Mouse (Mus musculus) brown adipose tissue, adult 24 weeks (tissue): Measurements from ENCODE around the gene Usp35. TPM values are rescaled to one million over a fixed set of nuclear protein-coding genes. Genes with fewer than 3 reads are reported as not detected.

ENCODE experiments used
- H3K27ac ChIP-seq: fragments of 200-500 bp; replicated peaks from 2 replicates; pipeline ENCODE4 v1.5.1; 2012; ENCODE audit warnings: low read depth, mild to moderate bottlenecking, low read length
- H3K4me1 ChIP-seq: fragments of 200-500 bp; 2 replicates; pipeline ENCODE4 v1.6.1; 2012; ENCODE audit warnings: low read length, mixed read lengths; ENCODE audit not compliant: control insufficient read depth, insufficient read depth, insufficient read length
- H3K4me3 ChIP-seq: fragments of 200-500 bp; 2 replicates; pipeline ENCODE4 v1.5.1; 2012; ENCODE audit warnings: low read depth, mild to moderate bottlenecking, low read length, moderate library complexity; ENCODE audit not compliant: insufficient read depth
- polyA plus RNA-seq: library from polyadenylated mRNA; stranded (reverse); fragments of >200 nt; gene quantifications from 2 replicates; pipeline ENCODE4 v1.2.4, GENCODE M21; 2012; ENCODE audit not compliant: missing spikeins, insufficient read depth, insufficient read length

The Usp35 gene
- polyA plus RNA-seq = 2.3 TPM in 1 of 2 replicates, not detected in the other

DNA sequence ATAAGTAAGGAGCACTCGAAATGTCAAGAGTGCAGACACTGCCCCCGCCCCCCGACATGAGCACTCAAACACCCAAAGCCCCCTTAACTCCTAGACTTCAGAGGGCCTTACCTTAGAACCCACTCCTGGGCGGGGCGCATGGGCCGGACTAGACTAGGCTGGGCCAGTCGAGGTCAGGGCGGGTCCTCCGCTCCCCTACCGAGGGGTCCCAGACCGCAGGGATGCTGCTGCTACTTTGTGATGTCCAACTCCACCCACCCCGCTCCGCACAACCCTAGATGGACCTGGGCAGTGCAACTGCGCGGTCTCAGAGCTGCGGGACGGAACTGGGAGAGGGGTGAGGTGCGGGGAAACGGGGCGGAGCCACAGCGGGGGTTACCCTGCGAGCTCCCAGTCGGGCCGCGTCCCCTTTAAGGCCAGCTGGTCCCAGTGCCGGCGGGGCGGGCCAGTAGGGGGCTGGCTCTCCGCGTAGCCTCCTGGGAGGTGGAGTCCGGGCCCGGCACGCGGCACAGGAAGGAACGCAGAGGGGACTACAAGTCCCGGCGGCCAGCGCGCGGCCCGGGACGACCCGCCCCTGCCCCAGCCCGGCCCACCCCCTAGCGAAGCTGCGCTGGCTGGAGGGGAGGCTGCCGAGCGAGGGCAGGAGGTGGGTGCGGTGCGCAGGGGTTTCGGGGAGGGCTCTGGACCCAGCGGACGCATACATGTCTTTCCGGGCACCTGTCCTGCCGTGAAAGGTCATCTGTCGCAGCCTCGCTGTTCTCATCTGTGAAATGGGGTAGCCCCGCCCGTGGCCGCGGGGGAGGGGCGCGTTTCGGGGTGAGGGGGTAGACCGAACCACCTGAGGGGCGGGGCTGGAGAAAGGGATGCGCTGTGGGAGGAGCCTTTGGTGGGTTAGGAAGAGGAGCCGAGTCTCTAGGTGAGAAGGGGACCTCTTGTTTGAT lies at the start of gene Usp35, which contains the start of gene Kctd21:
Gene Usp35 (minus strand): TSS at position 295 of the 941 bp plus-strand sequence.
Gene Kctd21 (plus strand): TSS at position 602 of the 941 bp plus-strand sequence.
- H3K27ac ChIP-seq = peak within 1 kb of the TSS; percentile 71
- 0 out of 2 replicates have a peak, but pooled peaks cover 8% of the 10 kb centered on the region for H3K4me1 ChIP-seq
- peak within 1 kb of the TSS; percentile 95 for H3K4me3 ChIP-seq

DNA sequence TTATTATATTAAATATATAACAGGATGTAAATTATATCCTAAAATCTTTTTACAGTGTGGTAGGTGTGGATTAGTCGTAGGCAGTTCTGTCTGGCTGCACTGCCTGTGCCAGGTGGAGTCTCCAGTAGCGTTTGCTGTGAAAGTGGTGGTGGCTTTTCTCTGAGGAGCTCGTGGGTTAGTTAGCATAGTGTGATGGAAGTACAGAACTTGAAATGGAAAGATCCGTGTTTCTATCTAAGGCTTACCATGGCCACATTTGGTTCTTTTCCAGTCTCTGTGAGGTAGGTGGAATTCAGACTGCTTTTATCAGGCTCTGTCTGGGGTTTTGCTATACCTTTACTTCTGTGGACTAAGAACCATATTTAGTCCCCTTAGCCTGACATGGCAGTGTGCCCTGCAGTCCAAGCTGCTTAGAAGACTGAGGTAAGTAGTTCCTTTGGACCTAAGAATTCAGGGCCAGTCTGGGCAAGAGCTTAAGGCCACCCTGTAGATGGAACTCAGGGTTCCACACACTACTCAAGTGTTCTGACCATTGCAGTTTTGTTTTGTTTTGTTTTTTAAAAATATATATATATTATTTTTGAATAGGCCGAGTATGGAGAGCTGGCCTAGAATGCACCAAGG lies 48.8 kb upstream of the Usp35 start:
- Histone ChIP-seq H3K4me1 (no peaks in the 10 kb centered on the region), H3K4me3 (no peak overlapping the region), H3K27ac (no peak overlapping the region)

DNA sequence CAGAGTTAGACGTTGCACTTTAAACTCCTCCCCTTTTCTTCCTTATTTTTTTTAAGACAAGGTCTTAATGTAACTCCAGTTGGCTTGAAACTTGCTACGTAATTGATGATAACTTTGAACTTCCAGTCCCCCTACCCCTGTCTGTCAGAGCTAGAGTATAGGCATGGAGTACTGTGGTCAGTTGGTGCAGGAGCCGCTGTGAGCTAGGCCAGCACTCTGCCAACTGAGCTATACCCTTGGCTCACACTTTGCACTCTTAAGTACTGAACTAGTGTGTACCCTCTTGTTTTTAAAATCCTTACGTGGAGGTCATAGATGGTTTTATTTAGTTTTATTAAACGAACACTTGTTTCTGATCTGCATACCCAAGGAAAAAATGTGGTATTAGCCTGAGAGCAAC lies 47.5 kb upstream of the Usp35 start:
- H3K27ac ChIP-seq = no peak overlapping the region
- no peak overlapping the region for H3K4me3 ChIP-seq
- no peaks in the 10 kb centered on the region for H3K4me1 ChIP-seq

DNA sequence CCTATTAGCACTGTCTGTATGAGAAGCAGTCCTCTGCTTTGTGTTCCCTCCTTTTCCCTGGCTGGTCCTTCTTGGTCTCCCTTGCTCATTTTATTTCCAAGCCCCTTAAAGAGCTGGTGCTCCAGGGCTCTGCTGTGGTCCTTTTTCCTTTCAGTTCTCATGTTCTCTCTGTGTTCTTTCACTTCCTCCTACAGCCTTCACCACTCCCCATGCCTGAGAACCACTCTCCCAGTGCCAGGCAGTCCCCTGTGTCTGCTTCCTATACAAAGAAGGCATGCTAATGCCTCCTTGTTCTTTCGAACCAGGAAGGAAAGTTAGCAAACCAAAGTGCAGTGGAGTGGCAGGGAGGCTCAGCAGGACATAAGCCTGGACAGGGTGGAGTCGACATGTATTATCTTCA lies 44.1 kb upstream of the Usp35 start:
- Histone ChIP-seq H3K4me3 (no peak overlapping the region), H3K27ac (no peak overlapping the region), H3K4me1 (peaks cover 2% of the 10 kb centered on the region)

DNA sequence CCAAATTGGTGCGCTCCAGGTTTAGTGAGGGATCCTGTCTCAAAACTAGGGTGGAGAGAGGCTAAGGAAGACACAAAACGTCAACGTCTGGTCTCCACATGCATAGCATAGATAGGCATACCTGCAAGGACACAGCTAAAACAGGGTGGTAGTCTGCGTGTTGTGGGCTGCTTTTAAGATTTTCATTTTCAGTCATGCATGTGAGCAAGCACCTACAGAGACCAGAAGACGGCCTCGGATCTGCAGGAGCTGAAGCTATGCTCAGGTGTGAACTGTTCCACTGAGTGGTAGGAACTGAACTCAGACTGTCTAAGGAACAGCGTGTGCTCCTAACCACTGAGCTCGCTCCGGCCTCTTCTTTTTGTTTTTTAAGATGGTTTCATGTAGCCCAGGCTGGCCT lies 43.3 kb upstream of the Usp35 start:
- Histone ChIP-seq H3K27ac (no peak overlapping the region), H3K4me3 (no peak overlapping the region), H3K4me1 (peaks cover 4% of the 10 kb centered on the region)

DNA sequence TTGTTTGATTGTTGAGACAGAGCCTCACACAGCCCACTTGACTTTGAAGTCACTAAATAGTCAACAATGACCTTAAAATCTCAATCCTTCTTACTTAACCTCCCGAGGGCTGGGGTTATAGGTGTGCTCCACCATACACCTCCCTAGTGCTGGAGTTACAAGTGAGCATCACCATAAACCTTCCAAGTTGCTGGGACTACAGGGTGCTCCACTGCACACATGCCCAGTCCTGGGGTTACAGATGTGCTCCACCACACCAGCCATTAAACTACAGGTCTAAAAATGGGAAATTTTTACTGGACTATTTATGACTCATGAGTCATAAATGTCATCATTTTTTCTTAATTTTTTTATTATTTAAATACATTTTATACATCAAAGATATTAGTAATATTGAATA lies 34.1 kb upstream of the Usp35 start:
- H3K4me3 ChIP-seq = no peak overlapping the region
- H3K4me1 ChIP-seq = peaks cover 2% of the 10 kb centered on the region
- no peak overlapping the region for H3K27ac ChIP-seq

DNA sequence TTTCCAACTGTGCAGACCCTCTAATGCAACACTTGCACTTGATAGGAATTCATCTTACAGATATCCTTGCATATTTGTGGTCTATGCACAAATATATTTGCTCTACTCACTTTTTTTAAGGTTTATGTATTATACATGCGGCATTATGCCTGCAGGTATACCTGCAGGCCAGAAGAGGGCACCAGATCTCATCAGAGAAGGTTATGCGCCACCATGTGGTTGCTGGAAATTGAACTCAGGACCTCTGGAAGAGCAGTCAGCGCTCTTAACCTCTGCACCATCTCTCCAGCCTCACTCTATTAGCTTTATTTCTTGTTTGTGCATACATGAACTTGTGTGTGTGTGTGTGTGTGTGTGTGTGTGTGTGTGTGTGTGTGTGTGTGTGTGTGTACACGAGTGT lies 29.6 kb upstream of the Usp35 start:
- Histone ChIP-seq H3K4me1 (peaks cover 1% of the 10 kb centered on the region), H3K27ac (no peak overlapping the region), H3K4me3 (no peak overlapping the region)

DNA sequence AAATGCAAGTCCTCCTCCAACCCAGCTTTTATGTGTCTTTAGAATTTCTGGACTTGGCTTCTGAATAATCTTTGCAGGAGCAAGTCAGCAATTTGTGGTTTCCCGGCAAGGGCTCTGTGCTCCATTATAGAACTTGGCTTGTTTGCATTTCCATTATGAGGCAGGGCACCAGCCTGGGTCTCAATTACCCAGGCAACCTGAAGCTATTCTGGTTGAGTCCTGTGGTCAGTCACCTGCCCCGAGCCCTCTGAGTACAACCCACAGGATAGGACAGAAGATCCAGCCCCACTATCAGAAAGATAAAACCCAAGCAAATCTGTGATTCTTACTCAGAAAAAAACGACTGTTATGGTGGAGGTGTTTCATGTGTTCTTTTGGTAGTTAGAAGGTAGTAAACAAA lies 29.1 kb upstream of the Usp35 start:
- Histone ChIP-seq H3K4me1 (peaks cover 6% of the 10 kb centered on the region), H3K4me3 (no peak overlapping the region), H3K27ac (no peak overlapping the region)

DNA sequence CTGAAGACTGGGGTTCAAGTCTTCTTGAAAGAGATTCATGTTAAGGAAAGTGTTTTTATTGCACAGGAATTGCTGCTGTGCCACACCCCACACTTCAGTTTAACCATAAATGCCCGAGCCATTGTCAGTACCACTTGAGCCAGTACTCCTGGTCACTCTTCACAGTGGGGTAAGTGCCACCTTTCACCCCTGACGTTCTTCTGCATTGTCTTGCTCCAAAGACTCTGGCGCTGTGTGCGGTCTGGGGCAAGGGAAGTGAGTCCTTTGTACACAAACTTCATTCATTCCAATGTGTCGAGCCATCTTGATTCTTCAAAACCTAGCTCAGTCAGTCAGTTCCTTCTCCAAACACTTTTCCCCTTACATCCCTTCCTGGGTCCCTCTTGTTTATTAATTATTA lies 28.3 kb upstream of the Usp35 start:
- Histone ChIP-seq H3K4me1 (peaks cover 8% of the 10 kb centered on the region), H3K27ac (no peak overlapping the region), H3K4me3 (no peak overlapping the region)

DNA sequence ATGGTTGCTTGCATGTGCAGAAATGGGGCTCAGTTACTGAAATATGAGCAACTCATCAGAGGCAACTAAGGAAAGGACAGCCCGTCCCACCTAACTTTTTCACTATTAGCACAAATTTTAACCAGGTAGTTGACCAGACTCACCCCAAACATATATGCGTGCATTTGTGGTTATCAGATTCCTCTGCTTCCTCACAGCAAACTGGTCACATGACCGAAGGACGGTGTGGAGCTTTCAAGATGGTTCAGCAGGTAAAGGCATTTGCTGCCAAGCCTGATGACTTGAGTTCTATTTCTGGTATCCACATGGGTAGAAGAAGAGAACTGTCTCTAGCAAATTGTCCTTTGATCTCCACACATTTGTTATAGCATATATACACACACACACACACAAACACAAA lies 26.5 kb upstream of the Usp35 start:
- Histone ChIP-seq H3K27ac (no peak overlapping the region), H3K4me1 (peaks cover 14% of the 10 kb centered on the region), H3K4me3 (no peak overlapping the region)

DNA sequence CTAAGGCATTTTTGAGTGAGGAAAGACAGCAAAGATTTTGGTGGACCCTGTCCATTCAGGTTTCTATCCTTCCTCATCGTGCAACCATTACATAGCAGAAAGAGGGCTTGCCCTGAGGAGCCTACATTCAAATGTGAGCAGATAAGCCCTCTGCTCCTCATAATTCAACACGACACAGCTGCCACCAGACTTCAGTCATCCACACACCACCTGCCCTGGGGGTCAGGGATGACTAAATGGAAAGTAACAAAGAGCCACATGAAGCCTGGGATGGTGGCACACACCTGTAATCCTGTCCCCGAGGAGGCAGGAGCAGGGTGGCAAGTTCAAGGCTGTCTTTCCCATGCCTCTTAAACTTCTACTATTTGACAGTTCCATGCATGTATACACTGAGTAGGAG lies 26.0 kb upstream of the Usp35 start:
- Histone ChIP-seq H3K27ac (no peak overlapping the region), H3K4me3 (no peak overlapping the region), H3K4me1 (peaks cover 14% of the 10 kb centered on the region)

DNA sequence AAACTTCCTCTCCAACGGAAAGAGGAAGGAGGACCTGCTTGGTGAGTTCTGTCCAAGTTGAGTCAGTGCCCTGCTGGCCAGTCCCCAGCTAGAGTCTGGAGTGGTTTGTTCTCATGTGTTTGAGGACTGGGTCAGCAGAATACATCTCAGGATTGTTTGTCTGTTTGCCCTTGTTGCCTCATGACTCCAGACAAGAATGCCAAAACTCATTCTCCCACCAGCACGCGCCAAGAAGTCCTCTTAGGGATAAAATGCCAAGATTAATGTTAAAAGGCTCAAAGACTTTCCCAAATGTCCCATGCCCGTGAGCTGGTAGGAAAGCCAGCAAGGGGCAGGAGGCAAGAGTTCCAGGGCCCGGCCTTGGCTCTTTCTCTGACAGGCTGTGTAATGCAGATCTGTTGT lies 25.1 kb upstream of the Usp35 start:
- Histone ChIP-seq H3K4me1 (peaks cover 14% of the 10 kb centered on the region), H3K27ac (peak overlapping the region; percentile 56), H3K4me3 (no peak overlapping the region)

DNA sequence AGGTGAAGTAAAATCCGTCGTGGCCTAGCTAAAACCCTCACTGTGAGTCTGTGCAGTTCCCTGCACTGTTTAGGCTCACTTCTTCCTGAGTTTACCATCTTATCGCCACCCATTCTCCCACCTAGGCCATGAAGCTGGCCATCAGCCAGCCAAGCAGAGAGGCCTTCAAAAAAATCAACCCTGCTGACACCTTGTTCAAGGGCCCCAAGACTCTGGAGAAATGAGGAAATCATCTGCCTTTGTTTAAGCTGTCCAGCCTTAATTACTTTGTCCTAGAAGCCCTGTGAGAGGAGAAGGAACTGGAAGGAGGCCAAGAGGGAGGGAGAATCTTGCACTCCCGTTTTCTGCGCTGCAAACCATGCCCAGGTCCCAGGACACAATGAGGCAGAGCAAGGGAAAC lies 24.4 kb upstream of the Usp35 start:
- peaks cover 18% of the 10 kb centered on the region for H3K4me1 ChIP-seq
- H3K4me3 ChIP-seq = no peak overlapping the region
- H3K27ac ChIP-seq = peak overlapping the region; percentile 53

DNA sequence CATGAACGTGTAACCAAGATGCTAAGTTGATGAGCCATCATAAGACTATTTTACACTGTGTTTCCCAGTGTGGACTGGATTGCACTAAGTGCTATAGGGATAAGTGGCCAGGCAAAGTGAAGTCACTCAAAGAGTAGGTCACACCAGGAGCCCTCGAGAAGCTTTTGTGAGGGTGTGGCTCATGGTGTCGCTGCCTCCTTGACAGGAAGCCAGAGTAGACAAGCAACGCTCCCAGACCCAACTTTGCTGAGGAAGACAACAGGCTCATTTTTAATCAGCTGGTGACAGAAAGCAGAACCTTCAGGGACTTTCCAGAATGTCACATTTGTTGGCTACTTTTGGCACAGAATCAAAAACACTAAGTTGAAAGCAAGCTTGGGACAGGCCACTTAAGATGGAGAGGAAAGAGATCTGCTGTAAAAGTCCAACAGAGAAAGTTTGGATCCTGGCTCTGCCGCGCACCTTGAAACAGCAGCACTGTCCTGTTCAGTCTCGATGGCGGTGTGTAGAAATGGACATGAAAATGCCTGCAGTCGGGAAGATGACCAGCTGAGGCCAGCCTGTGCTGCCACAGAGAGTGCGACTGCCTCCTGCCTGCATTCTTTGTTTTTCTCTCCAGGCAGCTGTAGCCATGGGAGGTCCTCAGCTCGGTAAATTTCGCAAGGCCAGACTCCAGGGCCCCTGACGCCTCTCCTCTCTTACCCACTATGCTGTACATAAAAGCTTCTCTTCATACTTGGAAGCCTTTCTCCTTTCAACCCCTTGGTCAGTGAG lies 23.4 kb upstream of the Usp35 start:
- Histone ChIP-seq H3K4me1 (peaks cover 22% of the 10 kb centered on the region), H3K4me3 (no peak overlapping the region), H3K27ac (peak overlapping the region; percentile 56)

DNA sequence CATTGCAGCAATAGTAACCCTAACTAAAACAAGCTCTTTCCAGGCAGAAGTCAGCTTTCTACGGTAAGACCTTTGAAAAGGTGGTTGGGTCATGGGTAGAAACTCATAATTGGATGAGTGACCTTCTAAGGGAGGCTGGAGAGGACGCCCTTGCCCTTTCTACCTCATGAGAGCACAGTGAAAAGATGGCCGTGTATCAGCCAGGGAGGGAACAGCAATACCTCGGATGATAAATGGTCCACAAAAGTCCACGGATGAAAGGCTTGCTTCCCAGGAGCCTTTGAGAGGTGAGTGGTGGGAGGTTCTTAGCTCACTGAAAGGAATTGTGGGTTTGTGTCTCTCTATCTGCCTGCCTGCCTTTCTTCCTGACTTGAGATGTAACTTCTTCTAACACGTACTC lies 21.5 kb upstream of the Usp35 start:
- Histone ChIP-seq H3K4me3 (no peak overlapping the region), H3K4me1 (peaks cover 22% of the 10 kb centered on the region), H3K27ac (no peak overlapping the region)
